Mouse (Mus musculus): ENCODE results near the gene Chmp4b.

The Chmp4b gene

DNA sequence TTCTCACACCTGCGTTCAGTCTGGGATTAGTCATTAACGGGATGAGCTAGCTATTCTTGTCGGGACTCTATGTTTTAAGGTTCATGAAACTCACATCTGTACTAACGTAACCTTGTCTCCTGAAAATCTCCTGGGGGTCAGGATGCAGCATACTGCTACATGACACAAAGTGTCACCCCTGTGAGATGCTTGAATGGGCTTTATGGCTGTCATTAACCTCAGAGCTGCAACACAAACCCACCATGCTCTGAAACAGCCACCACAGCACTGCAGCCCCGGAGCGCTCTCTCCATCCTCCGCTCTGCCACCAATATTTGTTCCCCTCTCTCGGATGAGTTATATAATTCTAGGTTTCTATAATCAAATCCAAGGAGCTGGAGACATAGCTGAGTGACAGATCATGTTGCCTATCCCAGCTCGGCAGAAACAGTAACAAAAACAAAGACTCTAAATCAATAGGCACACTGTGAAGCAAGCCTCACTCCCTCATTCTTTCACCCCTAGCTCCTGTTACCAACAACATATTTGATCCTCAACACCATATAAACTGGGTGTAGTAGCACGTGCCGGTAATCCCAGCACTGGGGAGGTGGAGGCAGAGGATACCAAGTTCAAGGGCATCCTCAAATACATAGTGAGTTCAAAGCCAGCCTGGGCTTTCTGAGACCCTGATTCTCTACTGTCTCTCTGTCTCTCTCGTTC, 67.5 kb downstream of the Chmp4b start:
- DNase-seq (ENCODE audit: extremely low spot score), result no peak

DNA sequence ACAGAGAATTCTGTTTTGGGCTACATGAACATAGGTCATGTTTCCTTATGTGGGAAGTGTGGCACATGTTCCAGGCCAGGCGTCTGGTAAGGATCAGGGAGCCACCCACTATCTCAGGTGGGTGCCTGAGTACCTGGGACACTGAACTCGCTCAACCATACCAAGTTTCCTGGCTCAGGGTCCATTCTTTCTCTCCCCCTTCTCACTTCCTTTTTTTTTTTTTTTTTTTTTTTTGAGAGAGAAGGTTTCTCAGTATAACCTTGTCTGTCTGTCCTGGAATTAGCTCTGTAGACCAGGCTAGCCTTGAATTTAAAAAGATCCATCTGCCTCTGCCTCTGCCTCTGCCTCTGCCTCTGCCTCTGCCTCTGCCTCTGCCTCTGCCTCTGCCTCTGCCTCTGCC, 68.8 kb downstream of the Chmp4b start:
- DNase-seq (ENCODE audit: extremely low spot score), result no peak

DNA sequence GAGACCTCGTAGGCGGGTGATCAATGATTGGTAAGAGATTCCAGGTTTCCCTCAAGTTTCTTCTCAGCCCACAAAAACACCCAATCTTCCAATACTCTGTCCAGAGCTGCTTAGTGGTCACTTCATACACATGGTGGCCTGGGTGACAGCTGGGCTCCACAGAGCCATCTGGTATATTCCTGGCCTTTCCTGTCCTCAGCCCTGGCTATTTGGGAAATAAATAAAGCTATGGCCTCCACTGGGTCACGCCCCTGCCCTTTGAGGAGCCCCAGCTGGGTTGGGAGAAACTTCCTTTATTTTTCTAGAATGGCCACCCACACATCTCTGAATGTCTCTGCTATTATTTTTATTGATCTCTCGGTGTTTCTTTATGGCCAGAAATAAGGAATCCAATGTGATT, 72.0 kb downstream of the Chmp4b start:
- no peak for DNase-seq (ENCODE audit: extremely low spot score)

DNA sequence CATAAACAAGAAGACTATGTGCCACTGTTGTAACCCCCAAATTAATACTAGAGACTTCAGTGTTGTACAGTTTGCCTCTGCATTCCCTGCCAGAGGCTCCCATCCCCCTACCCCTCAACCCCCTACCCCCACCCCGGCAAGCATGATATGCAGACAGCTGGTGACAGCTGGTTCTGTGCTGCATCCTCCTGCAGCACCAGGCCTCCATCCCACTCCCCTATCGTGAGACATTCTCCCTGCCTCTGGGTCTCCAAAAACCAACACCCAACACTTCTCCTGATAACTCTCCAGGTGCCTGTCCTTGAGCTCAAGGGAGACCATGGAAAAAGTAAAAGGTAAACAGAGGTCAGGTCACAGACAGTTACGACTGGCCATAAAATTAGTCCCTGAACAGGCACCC, 78.2 kb downstream of the Chmp4b start:
- DNase-seq (ENCODE audit: extremely low spot score), result no peak

DNA sequence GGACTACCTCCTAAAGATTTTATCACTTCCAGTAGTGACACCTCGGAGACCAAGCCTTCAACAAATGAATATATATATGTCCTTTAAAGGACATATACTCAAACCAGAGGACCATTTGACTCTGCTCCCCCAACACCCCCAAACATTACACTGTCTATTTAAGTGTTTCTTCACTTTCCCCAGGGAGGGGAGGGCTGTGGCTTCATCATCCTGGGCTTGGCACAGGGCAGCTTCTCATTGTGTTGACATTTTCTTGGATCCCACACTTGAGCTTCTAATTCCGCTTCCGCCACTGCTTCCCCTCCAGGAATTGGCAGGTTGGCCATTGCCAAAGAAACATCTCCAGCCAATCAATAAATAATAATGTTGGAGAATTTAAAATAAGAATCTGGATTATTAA, 79.3 kb downstream of the Chmp4b start:
- DNase-seq (ENCODE audit: extremely low spot score), result no peak

DNA sequence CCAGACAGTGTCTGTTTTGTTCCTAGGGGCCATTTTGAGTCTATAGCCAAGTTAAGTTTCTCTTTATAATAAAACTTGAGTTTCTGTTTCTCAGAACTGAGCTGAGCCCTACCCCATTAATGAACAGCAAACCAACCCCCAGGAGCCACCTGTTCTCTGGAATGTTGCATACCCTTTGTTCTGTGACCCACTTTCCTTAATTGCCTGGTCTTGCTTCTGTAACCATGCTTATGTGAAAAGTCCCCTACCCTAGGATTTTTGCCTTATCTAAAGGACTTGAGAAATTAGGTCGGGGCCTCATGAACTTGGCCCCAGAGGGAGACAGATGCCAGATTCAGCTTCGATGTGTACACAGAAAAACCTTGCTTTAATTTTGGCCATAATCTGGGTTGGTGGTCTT, 80.4 kb downstream of the Chmp4b start:
- no peak for DNase-seq (ENCODE audit: extremely low spot score)

DNA sequence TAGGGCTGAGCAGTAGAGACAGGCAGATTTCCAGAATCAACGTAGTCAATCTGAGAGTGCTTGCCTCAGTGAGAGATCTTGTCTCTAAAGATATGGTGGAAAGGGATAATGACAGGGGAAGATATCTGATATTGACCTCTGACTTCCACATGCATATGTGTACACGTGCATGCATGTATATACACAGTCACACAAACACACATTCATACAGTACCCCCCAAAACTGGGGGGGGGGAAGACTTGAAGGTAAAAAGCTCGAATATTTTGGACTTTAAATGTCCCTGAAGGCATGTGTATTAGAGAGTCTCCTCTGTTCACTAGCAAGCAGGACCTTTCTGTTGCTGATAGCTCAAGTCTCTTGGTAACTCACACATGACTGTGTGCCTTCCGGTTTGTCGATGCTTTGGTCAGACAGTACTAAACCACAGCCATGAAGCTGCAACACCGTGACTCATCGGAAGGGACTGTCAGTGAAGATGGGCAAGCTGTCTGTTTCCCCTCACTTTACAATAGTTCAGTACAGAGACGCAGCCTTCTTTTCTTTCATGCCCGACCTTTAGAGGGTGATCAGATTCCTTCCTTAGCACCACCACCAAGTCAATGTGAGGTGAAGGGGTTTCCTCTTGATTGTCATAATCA, 81.1 kb downstream of the Chmp4b start:
- no peak for DNase-seq (ENCODE audit: extremely low spot score)

DNA sequence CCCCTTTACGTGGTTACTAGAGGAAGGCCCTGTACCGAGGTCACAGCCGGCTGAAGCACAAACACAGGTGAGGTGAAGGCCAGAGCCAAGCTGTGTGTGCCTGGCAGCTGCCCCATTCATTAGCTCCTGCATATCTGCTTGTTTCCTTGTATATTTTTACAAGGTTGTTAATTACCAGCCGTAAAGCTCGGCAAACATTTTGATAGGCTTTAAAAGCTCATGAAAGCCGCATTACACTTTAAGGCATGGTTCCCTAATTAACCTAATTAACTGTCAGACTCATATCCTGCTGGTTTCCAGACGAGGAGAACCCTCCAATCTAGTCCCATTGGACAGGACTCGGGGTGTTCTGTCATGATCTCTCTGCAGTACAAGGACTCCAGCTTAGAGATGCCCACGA, 83.5 kb downstream of the Chmp4b start:
- DNase-seq (ENCODE audit: extremely low spot score), result no peak

DNA sequence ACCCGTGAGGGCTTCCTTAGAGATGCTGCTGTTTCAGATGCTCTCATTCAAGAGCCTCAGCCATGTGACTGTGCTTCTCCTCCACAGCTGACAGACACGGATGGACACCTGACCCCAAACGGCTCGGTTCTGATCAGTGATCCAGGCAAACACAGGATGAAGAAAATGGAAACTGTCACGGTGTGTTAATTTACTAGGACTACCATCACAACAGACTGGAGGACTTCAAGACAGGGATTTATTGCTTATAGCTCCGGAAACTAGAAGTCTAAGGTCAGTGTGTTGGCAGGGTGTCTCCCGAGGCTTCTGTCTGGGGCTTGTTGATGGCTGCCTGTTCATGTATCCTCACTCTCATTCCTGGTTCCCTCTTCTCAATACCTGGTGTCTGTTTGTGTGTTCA, 83.9 kb downstream of the Chmp4b start:
- DNase-seq (ENCODE audit: extremely low spot score), result no peak

DNA sequence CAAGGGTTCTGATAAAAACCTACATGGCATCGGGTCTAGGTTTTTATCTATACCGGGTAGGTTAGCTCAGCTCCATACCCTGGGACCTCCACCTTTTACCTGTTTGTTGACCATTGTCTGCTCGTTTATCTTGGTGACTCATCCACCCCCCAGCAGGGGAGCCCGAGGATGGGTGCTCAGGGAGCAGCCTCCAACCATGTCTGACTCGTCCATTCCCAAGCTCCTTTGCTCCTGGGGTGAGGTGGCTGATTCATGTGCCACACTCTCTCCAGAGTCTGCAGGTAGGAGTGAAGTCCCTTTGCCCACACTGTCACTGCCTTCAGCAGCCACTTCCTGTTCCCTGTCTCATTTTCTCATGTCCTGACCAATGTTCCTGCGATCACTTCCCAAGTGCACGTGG, 84.5 kb downstream of the Chmp4b start:
- no peak for DNase-seq (ENCODE audit: extremely low spot score)

DNA sequence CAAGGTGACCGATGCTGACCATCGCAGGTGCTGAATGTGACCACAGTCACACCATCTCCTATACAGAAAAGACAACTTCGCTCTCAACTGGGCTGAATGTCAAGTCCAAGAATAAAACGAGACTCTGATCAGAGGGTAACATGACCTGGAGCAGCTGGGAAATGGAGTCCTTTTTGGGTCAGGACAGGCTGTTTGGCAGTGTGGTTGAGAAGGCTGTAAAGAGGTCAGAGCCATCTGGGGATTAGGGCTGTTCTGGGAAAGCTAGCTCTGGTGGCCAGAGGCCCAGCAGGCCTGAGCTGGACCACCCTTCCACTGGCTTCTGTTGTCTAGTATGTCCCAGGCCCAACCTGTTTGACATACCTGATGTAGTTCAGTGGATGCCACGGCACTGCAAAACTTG, 87.1 kb downstream of the Chmp4b start:
- DNase-seq (ENCODE audit: extremely low spot score), result no peak

DNA sequence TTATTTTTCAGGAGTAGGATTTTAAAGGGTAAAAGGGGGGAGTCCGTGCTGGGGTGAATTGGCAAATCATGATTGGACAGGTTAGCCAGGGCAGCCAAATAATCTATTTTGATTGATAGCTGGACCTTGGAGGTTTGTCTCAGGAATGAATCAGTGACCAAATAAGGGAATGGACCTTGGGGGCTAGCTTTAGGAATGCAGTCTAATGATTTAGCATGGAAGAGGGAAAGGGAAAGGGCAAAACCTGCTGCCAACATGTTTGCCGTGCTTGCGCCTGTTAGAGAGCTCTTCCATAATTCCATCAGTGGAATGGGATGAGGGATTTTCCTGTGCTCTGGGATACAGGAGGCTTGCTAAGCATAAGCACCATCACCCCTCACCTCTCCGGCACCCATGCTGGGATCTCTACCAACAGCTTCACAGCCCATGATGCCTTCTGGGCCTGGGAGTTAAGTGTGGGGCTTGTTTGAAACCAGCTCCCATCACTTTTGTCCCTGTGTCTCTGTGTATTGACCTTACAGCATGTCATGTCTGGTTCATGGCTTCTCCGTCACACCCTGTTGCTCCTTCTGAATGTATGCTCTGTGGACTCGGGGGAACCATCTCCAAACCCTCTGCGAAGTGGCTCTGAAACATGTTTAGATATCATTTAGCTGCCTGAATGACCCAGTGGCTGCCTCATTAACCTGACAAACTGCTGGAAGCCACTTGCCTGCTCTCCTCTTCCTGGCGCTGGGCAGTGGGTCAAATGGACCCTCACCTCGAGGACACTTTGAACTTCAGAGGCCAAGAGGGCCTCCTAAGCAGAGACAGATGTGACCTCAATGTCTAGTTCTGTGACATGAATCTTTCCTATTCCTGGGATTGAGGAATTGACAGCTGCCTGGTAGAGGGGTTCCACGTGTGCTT, 91.7 kb downstream of the Chmp4b start:
- no peak for DNase-seq (ENCODE audit: extremely low spot score)

DNA sequence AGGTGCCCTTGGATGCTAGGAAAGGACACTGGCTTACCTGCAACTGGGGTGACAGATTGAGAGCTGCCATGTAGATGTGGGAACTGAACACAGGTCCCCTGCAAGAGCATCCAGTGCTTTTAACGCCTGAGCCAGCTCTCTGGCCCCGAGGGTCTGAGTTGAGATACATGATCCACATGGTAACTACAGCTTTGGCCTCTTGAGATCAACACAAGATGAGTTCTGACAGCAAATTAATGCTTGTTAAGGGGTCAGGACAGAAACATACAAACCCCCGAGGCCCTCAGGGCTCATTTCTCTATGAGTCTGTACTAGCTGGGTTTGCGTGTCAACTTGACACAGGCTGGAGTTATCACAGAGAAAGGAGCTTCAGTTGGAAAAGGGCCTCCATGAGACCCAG, 92.4 kb downstream of the Chmp4b start:
- no peak for DNase-seq (ENCODE audit: extremely low spot score)
